Mouse (Mus musculus) macrophage (primary cell): ENCODE measurements around the gene Prrc2b. TPM values are rescaled to one million over a fixed set of nuclear protein-coding genes. Genes with fewer than 3 reads are reported as not detected.

Experiments used
- H3K27ac ChIP-seq: fragments of 350-480 bp; formaldehyde crosslinking; 2 replicates; pipeline ENCODE4 v1.9.0; 2021
- H3K36me3 ChIP-seq: fragments of 350-480 bp; formaldehyde crosslinking; 2 replicates; pipeline ENCODE4 v1.9.0; 2021; ENCODE audit errors: inconsistent target
- H3K4me3 ChIP-seq: fragments of 350-480 bp; formaldehyde crosslinking; 2 replicates; pipeline ENCODE4 v1.9.0; 2021; ENCODE audit errors: inconsistent target
- H3K79me2 ChIP-seq: fragments of 350-480 bp; formaldehyde crosslinking; 2 replicates; pipeline ENCODE4 v1.9.0; 2021; ENCODE audit errors: inconsistent target
- WGBS: methylation state at CpG from one replicate; pipeline ENCODE4 v1.1.7; 2026; ENCODE audit warnings: inconsistent platforms; ENCODE audit not compliant: missing documents; 5-methylcytosine and 5-hydroxymethylcytosine counted together
- polyA plus RNA-seq: library from polyadenylated mRNA; stranded (reverse); fragments of 250-400 nt; gene quantifications from 3 replicates; pipeline ENCODE4 v1.2.4, GENCODE M21; 2018; ENCODE audit warnings: inconsistent platforms
- total RNA-seq, 78 experiments: library from RNA; depleted of rRNA; stranded (reverse); fragments of 250-400 nt; gene quantifications; 1 replicate in 9 of 78; 2 replicates in 24 of 78; 3 replicates in 43 of 78; 4 replicates in 2 of 78; pipeline ENCODE4 v1.2.4; 2018; ENCODE audit warnings: inconsistent platforms in 56 of 78

The Prrc2b gene
- 100 to 1,000 TPM in 8 of 26 experiments, 10 to 100 TPM in 18; 40.4 to 240 (median 83.4) TPM for total RNA-seq (2018; cell fraction: chromatin; rRNA removed)
- total RNA-seq (2018; cell fraction: cytosol; rRNA removed): 10 to 100 TPM; 22.1 to 56.8 (median 40.4) TPM
- total RNA-seq (2018; cell fraction: nucleus; rRNA removed): 10 to 100 TPM; 46.0 to 87.3 (median 63.8) TPM
- 23.6 to 29.1 TPM (median 26.7 TPM) in 3 replicates for polyA plus RNA-seq

DNA sequence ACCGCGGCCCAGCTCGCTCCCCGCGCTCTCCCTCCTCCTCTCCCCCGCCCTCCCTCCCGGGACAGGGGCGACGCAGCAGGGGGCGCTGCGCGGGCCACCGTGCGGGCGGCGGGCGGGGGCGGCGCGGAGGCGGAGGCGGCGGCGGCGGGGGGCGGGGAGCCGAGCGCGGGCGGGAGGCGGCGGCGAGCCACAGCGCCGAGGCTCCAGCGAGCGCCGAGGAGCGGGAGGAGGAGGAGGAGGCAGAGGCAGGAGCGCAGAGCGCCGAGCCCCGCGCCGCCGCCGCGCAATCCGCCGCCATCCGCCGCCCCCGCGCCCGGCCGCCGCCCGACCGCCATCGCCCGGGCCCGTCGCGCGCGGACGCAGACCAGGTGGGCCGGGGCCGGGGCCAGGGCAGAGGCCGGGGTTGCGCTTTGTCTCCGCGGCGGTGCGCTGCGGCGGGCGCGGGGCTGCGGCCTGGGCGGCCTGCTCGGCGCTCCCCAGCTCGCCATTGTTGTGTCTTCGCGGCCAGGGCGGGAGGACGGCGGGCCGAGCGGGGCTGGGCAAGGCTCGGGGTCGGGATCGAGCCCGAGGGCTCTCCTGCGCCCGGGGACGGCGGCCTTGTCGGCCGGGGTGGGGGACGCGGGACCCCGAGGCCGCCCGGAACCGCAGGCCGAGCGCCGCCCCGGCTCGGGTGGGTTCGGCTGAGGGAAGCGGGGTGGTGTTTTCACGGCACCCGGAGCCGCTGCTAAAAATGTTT lies at the start of gene Prrc2b:
TSS of gene Prrc2b (plus strand) at position 159 of the 736 bp plus-strand sequence.
- H3K27ac ChIP-seq: peak within 1 kb of the TSS; percentile 36; the same call in 1 of the 2 replicates
- H3K79me2 ChIP-seq: peaks cover 47% of the 10 kb centered on the region
- WGBS: 0% methylated on average over 77 of the region's 117 CpGs

DNA sequence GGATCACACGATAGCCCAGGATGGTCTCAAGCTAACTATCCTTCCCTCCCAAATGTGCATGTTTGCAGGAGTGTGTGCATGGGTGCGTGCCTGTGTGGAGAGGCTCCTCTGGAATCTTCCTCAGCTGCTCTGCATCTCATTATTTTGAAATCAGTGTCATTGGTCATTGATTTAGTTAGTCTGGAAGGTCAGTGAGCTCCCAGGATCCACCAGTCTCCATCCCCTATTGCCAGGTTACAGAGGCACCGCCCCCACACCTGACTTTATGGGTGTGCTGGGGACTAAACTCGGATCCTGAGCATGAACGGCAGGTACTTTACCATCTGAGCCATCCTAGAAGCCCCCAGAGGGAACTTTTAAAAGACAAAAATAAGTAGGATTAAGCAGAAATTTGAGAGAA lies 47.9 kb upstream of the Prrc2b start:
- 84% methylated on average over 5 of the region's 5 CpGs for WGBS
- Histone ChIP-seq H3K79me2 (no peaks in the 10 kb centered on the region), H3K4me3 (no peak overlapping the region), H3K36me3 (no peaks in the 10 kb centered on the region), H3K27ac (no peak overlapping the region)

More for the DNA sequence above, at the start of gene Prrc2b:
- no peaks in the 10 kb centered on the region for H3K36me3 ChIP-seq
- peak within 1 kb of the TSS; percentile 85 for H3K4me3 ChIP-seq

DNA sequence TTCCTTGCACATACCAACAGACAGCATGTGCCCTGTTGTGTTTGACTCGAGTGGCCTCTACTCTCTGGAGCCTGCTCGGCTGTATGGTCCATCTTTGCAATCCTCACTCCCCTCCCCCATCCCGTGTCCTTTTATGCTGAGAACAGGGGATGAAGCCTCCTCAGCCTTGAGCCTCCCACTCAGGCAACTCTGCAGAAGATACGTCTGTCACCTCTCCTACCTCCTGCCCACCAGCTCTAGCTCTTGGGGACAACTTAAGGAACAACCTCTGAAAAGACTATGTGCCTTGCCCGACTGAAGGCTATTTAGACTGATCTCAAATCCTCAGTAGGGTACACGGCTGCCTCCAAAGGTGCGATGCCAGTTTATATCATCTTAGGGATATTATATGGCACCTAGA lies 47.3 kb upstream of the Prrc2b start:
- Histone ChIP-seq H3K4me3 (no peak overlapping the region), H3K27ac (no peak overlapping the region), H3K79me2 (no peaks in the 10 kb centered on the region), H3K36me3 (no peaks in the 10 kb centered on the region)
- 94% methylated on average over 7 of the region's 7 CpGs for WGBS

DNA sequence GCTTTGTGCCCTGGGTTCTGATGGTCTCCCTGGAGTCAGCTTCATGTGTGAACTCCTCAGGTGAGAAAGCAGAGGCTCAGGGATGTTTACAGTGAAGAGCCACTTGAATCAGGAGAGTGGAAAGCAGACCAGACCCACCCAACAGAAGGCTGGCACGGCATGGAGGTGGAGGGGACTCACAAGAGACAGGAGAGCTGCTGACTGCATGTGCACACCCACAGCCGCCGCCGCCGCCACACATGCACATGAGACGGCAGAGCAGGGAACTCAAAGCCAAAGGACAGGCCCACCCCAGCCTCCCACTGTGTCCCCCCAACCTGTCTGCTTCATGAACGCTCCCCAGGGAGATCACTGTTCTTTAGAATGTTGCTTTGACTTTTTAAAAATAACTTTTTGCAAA lies 46.8 kb upstream of the Prrc2b start:
- Histone ChIP-seq H3K27ac (no peak overlapping the region), H3K4me3 (no peak overlapping the region), H3K79me2 (no peaks in the 10 kb centered on the region), H3K36me3 (no peaks in the 10 kb centered on the region)
- 90% methylated on average over 7 of the region's 7 CpGs for WGBS

DNA sequence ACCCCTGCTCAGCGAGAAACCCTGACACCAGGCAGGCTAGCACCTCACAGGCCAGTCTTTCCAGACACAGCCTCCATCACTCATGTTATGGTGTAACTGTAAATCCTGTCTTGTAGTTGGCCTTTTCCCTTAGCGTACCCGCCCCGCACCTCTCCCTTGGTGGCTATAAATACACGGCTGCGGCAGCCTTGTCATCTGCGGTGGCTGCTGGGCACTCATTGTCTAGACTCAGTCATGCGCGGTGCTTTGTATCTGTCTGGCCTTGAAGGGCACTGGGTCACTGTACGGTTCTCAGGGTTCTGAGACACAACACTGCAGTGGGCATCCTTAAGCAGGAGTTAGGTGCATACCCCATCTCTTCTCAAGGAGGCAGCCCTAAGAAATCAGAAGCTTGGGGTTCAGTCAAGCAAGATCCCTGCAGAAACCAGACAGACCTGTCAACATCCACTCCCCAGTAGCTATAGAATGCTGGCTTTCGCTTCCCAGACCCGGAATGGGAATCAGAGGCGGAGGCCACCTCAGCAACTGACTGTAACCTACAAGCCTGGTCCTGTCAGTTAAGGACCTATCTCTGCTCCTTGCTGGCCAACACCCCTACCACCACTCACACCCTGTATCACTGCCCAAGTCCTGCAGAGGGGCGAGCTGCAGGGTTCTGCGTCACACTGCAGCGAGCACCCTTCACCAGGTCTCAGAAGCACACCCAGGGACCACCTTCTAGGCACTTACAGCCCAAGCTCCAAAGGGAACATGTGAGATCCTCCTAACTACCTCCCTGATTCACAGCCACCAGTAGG lies 45.6 kb upstream of the Prrc2b start:
- no peaks in the 10 kb centered on the region for H3K36me3 ChIP-seq
- no peak overlapping the region for H3K27ac ChIP-seq
- H3K79me2 ChIP-seq: no peaks in the 10 kb centered on the region
- 94% methylated on average over 16 of the region's 16 CpGs for WGBS
- H3K4me3 ChIP-seq: no peak overlapping the region

DNA sequence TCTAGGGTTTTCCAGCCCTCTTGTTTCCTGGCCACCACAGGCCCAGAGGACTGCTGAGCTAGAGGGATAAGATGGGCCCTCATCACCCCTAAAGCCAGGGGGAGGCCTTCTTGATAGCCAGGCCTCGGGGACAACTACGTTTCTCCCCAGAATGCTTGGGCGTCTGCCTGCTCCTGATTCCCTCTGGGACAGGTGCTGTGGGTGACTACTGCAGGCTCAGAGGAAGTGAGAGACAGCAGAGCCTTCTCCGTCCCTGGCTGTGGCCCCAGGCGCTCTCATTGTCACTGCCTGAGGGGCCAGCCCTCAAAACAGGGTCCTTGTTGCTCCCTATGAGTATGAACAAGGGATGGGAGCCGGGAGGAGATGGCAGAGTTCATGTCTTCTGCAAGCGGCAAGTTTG lies 45.0 kb upstream of the Prrc2b start:
- no peak overlapping the region for H3K27ac ChIP-seq
- H3K79me2 ChIP-seq: no peaks in the 10 kb centered on the region
- H3K36me3 ChIP-seq: no peaks in the 10 kb centered on the region
- H3K4me3 ChIP-seq: no peak overlapping the region
- 89% methylated on average over 7 of the region's 7 CpGs for WGBS

DNA sequence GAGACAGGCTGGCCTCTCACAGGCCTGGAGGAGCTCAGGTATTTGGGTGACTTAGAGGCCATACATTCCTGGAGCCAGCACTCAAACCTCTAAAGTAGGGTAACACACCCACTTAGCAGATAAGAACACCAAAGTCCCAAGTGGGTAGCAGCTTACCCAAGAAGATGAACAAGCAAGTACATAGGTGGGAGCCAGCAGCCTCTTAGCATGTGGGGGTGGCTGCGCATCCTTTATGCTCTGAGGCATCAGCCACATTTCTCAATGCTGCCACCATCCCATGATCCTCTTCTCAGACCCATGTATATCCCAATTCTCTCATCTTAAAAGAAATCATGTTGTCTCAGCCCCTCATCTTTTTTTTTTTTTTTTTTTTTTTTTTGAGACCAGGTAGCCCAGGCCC lies 39.6 kb upstream of the Prrc2b start:
- no peaks in the 10 kb centered on the region for H3K79me2 ChIP-seq
- WGBS: 100% methylated on average over 1 of the region's 1 CpGs
- no peak overlapping the region for H3K27ac ChIP-seq
- H3K36me3 ChIP-seq: no peaks in the 10 kb centered on the region
- no peak overlapping the region for H3K4me3 ChIP-seq

DNA sequence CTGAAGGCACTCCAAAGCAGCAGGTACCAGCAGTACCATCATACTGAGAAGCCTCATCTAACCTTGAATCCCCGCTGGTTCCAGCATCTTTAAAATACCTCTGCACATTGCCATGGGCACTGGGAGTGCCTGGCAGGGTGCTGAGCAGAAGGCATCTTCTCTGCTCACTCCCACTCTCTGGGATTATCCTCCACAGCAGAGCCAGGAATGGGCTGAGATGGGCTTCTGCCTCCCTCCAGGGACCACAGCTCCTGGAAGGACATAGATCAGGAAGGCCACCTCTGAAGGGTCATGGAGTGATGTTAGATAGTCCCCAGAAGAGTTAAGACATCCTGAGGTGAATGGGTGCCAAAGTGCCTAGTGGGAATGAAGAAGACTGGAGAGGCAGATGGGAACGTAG lies 38.3 kb upstream of the Prrc2b start:
- H3K27ac ChIP-seq: no peak overlapping the region
- WGBS: 92% methylated on average over 2 of the region's 2 CpGs
- H3K4me3 ChIP-seq: no peak overlapping the region
- no peaks in the 10 kb centered on the region for H3K36me3 ChIP-seq
- H3K79me2 ChIP-seq: no peaks in the 10 kb centered on the region

DNA sequence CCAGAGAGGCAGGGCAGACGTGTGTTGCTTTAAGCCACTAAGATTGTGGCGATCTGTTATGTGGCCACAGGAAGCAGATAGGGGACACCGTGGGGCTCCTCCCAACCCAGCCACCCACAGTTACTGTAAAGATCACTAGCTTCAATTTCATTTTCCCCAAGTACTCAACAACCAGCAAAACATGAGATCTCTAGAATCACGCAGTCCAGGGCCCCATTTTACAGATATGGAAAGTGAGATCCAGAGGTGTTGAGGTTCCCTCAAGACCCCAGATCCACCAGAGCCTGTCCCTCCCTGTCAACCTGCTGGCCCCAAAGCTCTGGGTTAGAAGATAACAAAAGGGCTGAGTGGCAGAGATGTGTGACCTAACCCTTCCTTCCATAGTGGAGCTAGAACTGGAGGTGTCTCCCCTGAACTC lies 35.0 kb upstream of the Prrc2b start:
- H3K36me3 ChIP-seq: no peaks in the 10 kb centered on the region
- WGBS: 39% methylated on average over 4 of the region's 4 CpGs
- no peak overlapping the region for H3K4me3 ChIP-seq
- H3K27ac ChIP-seq: no peak overlapping the region
- H3K79me2 ChIP-seq: no peaks in the 10 kb centered on the region

DNA sequence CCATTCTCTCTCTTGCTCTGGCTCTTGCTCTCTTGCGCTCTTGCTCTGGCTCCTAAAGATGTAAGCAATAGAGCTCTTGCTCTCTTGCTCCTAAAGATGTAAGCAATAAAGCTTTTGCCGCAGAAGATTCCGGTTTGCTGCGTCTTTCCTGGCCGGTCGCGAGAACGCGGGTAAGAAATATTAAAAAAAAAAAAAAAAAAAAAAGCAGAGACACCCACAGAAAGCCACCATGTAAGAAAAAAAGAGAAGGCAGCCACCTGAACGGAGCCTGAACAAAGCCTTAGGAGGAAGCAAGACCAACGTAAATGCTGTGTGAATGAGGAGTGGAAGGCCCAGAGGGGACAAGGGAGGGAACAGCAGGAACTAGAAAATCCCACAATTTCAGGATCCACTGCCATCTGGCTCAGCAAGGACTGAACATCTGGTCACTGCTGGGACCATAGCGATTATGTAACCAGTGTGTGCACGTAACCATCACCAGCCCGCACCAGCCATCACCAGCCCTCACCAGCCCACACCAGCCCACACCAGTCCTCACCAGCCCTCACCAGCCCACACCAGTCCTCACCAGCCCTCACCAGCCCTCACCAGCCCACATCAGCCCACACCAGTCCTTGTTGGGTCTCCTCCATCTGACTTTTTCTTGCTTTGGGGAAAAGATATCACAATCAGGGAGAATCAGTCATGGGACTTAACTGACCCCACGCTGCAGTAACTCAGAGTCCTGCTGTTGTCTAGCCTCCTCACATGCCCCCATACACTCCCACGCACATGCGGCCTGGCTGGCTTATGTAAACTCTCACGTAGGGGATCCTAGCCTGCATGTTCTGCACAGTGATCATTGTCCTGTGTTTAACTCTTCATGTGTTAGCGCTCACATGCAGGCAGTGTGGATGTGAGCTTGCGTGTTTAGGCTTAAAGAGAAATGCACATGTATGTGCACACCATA lies 30.8 kb upstream of the Prrc2b start:
- no peak overlapping the region for H3K4me3 ChIP-seq
- WGBS: 82% methylated on average over 12 of the region's 20 CpGs
- no peaks in the 10 kb centered on the region for H3K79me2 ChIP-seq
- H3K27ac ChIP-seq: no peak overlapping the region
- no peaks in the 10 kb centered on the region for H3K36me3 ChIP-seq

DNA sequence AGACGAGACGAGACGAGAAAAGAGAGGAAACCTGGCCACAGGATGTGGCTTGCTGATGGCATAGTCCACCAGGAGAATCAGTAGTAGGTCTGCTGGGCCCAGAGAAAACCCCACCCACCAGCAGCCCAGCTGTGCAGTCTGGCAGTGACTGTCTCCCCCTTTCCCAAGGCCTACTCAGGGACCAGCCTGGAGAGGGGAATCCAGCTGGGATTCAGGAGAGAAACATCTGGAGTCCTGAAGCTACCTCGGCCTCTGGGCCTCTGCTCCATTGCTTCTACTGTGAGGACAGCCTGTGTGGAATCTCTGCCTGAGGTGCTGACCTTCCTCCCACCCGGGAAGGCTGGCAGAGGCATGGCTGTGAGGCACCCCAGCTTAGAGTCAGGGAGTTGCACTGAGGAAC lies 29.7 kb upstream of the Prrc2b start:
- H3K79me2 ChIP-seq: no peaks in the 10 kb centered on the region
- H3K36me3 ChIP-seq: no peaks in the 10 kb centered on the region
- 54% methylated on average over 5 of the region's 5 CpGs for WGBS
- no peak overlapping the region for H3K4me3 ChIP-seq
- H3K27ac ChIP-seq: no peak overlapping the region

DNA sequence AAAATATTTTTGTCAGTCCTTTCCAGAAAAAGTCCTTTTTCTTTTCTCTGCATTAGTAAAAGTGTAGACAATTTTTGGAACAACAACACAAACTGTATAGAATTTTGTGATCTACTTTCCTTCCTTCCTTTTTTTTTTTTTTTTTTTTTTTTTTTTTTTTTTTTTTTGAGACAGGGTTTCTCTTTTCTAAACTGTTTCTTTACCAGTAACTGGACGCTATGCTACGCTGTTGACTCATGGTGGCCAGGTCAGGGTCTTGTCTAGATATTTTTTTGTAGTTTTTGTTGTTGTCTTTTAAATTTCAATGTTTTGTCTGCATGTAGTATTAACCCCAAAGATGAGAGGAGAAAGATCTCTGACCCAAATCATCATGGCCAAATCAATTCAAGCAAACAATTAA lies 29.1 kb upstream of the Prrc2b start:
- Histone ChIP-seq H3K4me3 (no peak overlapping the region), H3K27ac (no peak overlapping the region), H3K79me2 (no peaks in the 10 kb centered on the region), H3K36me3 (no peaks in the 10 kb centered on the region)
- 41% methylated on average over 2 of the region's 2 CpGs for WGBS

DNA sequence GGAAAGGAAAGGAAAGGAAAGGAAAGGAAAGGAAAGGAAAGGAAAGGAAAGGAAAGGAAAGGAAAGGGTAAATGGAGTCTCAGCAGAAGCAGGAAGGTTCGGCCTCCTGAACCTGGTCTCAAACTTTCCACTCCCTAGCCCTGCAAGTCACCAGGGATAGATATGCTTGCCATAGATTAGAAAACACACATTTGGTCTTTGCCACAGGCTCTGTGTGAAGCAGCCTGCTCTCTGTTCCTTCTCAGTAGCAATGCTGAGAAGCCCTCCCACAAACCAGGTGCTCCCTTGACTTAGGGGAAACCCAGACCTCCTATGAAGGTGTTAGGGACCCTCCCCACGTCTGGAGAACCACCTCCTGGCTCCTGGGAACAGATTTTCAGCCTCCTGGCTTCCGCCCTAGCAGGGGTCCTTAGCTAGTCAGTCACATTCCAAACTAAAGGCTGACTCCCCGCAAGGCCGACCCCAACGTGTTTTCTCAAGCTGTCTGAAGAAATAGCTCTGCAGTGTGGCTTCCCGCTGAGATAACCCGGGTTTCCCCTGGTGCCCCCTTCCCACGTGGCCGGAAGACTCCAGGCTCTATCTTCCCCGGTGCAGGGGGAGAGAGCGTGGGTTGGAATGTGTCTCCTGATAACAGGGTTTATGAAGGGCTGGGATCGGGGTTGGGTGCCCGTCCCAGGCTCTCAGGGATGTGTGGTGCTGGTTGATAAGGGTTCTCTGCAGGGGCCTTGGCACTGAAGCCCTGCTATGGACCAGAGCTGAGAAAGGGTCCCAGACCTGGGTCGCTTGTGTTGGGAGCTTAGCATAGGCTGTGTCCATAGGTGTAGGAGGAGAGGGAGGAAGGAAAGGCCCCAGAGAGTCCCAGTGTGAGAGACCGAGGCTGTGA lies 23.0 kb upstream of the Prrc2b start:
- WGBS: 43% methylated on average over 16 of the region's 16 CpGs
- H3K27ac ChIP-seq: no peak overlapping the region
- H3K4me3 ChIP-seq: no peak overlapping the region
- H3K79me2 ChIP-seq: no peaks in the 10 kb centered on the region
- no peaks in the 10 kb centered on the region for H3K36me3 ChIP-seq
